Mouse (Mus musculus) layer of hippocampus, postnatal 25 days (tissue): ENCODE data around the gene Asb1. TPM values are rescaled to one million over a fixed set of nuclear protein-coding genes. Genes with fewer than 3 reads are reported as not detected.

Source experiments
- DNase-seq, 2 experiments: peaks; one replicate each; pipeline ENCODE4 v3.0.0; 2022; ENCODE audit warnings: mixed read lengths in 2 of 2, low spot score in 1 of 2; ENCODE audit errors: extremely low spot score in 1 of 2
- total RNA-seq, 2 experiments: library from RNA; stranded (reverse); gene quantifications; 2 replicates each; pipeline ENCODE4 v1.2.3; 2021

Asb1 gene
- 10 to 100 TPM; 35.9 to 42.0 TPM for total RNA-seq

- peak; percentile 75 to 83 for DNase-seq
Observed at GRCm38 (mm10) chr1:91540271-91540826, at the start of gene Asb1. Gene Asb1, plus strand, starts transcription at chr1:91540544.

GRCm38 (mm10) chr1:91492740-91493139 lies 47.6 kb upstream of the Asb1 start:
- no peak for DNase-seq

- no peak for DNase-seq
Observed at GRCm38 (mm10) chr1:91493938-91494337, 46.4 kb upstream of the Asb1 start.

GRCm38 (mm10) chr1:91494457-91495140 lies 45.7 kb upstream of the Asb1 start, which contains the start of gene Traf3ip1:
Gene Traf3ip1, plus strand, starts transcription at chr1:91494647.
- DNase-seq: peak; percentile 85 to 88

- DNase-seq: no peak
Observed at GRCm38 (mm10) chr1:91495321-91495720, 45.0 kb upstream of the Asb1 start.

- no peak for DNase-seq
Observed at GRCm38 (mm10) chr1:91498579-91498978, 41.8 kb upstream of the Asb1 start.

- DNase-seq: no peak
Observed at GRCm38 (mm10) chr1:91504615-91505014, 35.7 kb upstream of the Asb1 start.

GRCm38 (mm10) chr1:91514916-91515315 lies 25.4 kb upstream of the Asb1 start:
- DNase-seq: no peak

- no peak for DNase-seq
Observed at GRCm38 (mm10) chr1:91515642-91516041, 24.7 kb upstream of the Asb1 start.

- peak in 1 of 2 experiments; percentile 62 for DNase-seq
Observed at GRCm38 (mm10) chr1:91523759-91524158, 16.6 kb upstream of the Asb1 start.

- DNase-seq: peak in 1 of 2 experiments; percentile 11
Observed at GRCm38 (mm10) chr1:91525838-91526237, 14.5 kb upstream of the Asb1 start.

GRCm38 (mm10) chr1:91530166-91530565 lies 10.2 kb upstream of the Asb1 start:
- DNase-seq: no peak

- no peak for DNase-seq
Observed at GRCm38 (mm10) chr1:91532243-91532642, 8.1 kb upstream of the Asb1 start.

- no peak for DNase-seq
Observed at GRCm38 (mm10) chr1:91532892-91533291, 7.5 kb upstream of the Asb1 start.

GRCm38 (mm10) chr1:91533483-91533882 lies 6.9 kb upstream of the Asb1 start:
- no peak for DNase-seq

- no peak for DNase-seq
Observed at GRCm38 (mm10) chr1:91533961-91534723, 6.2 kb upstream of the Asb1 start.

- no peak for DNase-seq
Observed at GRCm38 (mm10) chr1:91537786-91538569, 2.4 kb upstream of the Asb1 start.

- no peak for DNase-seq
Observed at GRCm38 (mm10) chr1:91538570-91538929, 1.8 kb upstream of the Asb1 start.

GRCm38 (mm10) chr1:91539246-91539645 lies 1.1 kb upstream of the Asb1 start:
- no peak for DNase-seq

GRCm38 (mm10) chr1:91539704-91540270 lies 557 bp upstream of the Asb1 start:
- peak in 1 of 2 experiments; percentile 10 for DNase-seq
